ENCODE assay signal across 22 mouse cellular contexts in genomic region chr3:62443582-62444194, GRCm38 (mm10).
DNase-seq lines count a peak whose midpoint lies in the region; ATAC-seq and TF ChIP-seq lines count a peak whose summit lies in the region.
"Had no signal": no experiment of that assay in that cellular context is flagged by ENCODE, and none has a peak within 500 bp of the region (broad histone marks: within the 10 kb centered on the region; RNA-seq: fewer than 3 reads in every experiment).

No protein-coding gene starts in this region.

- ATAC-seq in intestine, embryonic 16.5 days, result no peak
- ATAC-seq in intestine, postnatal 0 days, result no peak
- peak; percentile 90 for ATAC-seq in lung, embryonic 16.5 days (ENCODE audit: low read depth)
- ATAC-seq: forebrain, embryonic 14.5 days; inflammation-experienced regulatory T-cells, adult 6 months had no signal

- 73% methylated on average over 12 of the region's 12 CpGs for WGBS in intestine, embryonic 16.5 days
- 80% methylated on average over 12 of the region's 12 CpGs for WGBS in intestine, postnatal 0 days
- WGBS in lung, adult 2 months, result 55% methylated on average over 12 of the region's 12 CpGs
- WGBS in lung, embryonic 16.5 days, result 71% methylated on average over 12 of the region's 12 CpGs

- H3K4me1 ChIP-seq in intestine, embryonic 16.5 days (ENCODE audit: control insufficient read depth, insufficient read depth, low read length), result peaks cover 4% of the 10 kb centered on the region; the same call in 1 of the 2 replicates
- H3K4me1 ChIP-seq in intestine, postnatal 0 days (replicated peaks; ENCODE audit: control insufficient read depth, insufficient read depth, low read length), result 0 out of 2 replicates have a peak, but pooled peaks cover 7% of the 10 kb centered on the region
- peaks cover 7% of the 10 kb centered on the region for H3K4me1 ChIP-seq in lung, adult 2 months (ENCODE audit: control insufficient read depth, insufficient read depth, low read length)
- no peaks in the 10 kb centered on the region for H3K4me1 ChIP-seq in lung, embryonic 16.5 days (replicated peaks; ENCODE audit: control insufficient read depth, insufficient read depth, low read length)
- H3K4me1 ChIP-seq: embryonic facial prominence, embryonic 13.5 days; limb, embryonic 15.5 days; liver, embryonic 15.5 days; megakaryocyte, embryonic 14.5 days; neural tube, embryonic 13.5 days had no signal

- H3K27ac ChIP-seq in intestine, embryonic 16.5 days (ENCODE audit: low read length), result peak overlapping the region; percentile 27; the same call in 1 of the 2 replicates
- H3K27ac ChIP-seq in intestine, postnatal 0 days (ENCODE audit: low read depth, low read length), result no peak overlapping the region
- peak overlapping the region; percentile 70 for H3K27ac ChIP-seq in lung, embryonic 16.5 days (ENCODE audit: low read length)
- H3K27ac ChIP-seq: embryonic facial prominence, embryonic 13.5 days; hindbrain, embryonic 13.5 days; limb, embryonic 15.5 days; liver, embryonic 15.5 days; neural tube, embryonic 13.5 days had no signal

- peak; percentile 15 to 25 for DNase-seq in lung, adult 18-20 months
- DNase-seq in lung, adult 2 months, result no peak
- peak; percentile 48 for DNase-seq in lung, postnatal 36 days
- DNase-seq in cerebellum, adult 11 months, result no peak
- DNase-seq: adrenal gland, adult 2 months; cerebellum, adult 9-10 months; gastrocnemius, postnatal 36 days; layer of hippocampus, postnatal 36 days; midbrain, embryonic 14.5 days; right cerebral cortex, adult 18-20 months; thymus, postnatal 36 days had no signal

- H3K9ac ChIP-seq in intestine, embryonic 16.5 days (ENCODE audit: low read depth, low read length), result no peak overlapping the region
- H3K9ac ChIP-seq in intestine, postnatal 0 days (ENCODE audit: low read depth, low read length), result no peak overlapping the region
- no peak overlapping the region for H3K9ac ChIP-seq in lung, embryonic 16.5 days (ENCODE audit: low read length)
- H3K9ac ChIP-seq: embryonic facial prominence, embryonic 13.5 days; hindbrain, embryonic 13.5 days; limb, embryonic 15.5 days; liver, embryonic 15.5 days; neural tube, embryonic 13.5 days had no signal

- no peak for TF ChIP-seq POLR2A in lung, adult 2 months (IDR thresholded peaks at IDR 0.05; ENCODE audit: borderline replicate concordance, extremely low read depth, low read depth, low read length)

- H3K27me3 ChIP-seq in intestine, embryonic 16.5 days (replicated peaks; ENCODE audit: control insufficient read depth, insufficient read depth, low read length), result no peaks in the 10 kb centered on the region
- no peaks in the 10 kb centered on the region for H3K27me3 ChIP-seq in intestine, postnatal 0 days (replicated peaks; ENCODE audit: control insufficient read depth, insufficient read depth, low read length)
- H3K27me3 ChIP-seq in lung, embryonic 16.5 days (ENCODE audit: control insufficient read depth, insufficient read depth, low read depth, low read length), result no peaks in the 10 kb centered on the region
- H3K27me3 ChIP-seq: embryonic facial prominence, embryonic 13.5 days; hindbrain, embryonic 13.5 days; limb, embryonic 15.5 days; liver, embryonic 15.5 days; megakaryocyte, embryonic 14.5 days; neural tube, embryonic 13.5 days had no signal

- no peak for TF ChIP-seq CTCF in intestine, postnatal 0 days (IDR thresholded peaks at IDR 0.05; ENCODE audit: low read depth)
- no peak for TF ChIP-seq CTCF in lung, adult 2 months (IDR thresholded peaks at IDR 0.05; ENCODE audit: insufficient read depth, low read length)

- H3K9me3 ChIP-seq in intestine, embryonic 16.5 days (ENCODE audit: control insufficient read depth, low read length), result no peaks in the 10 kb centered on the region
- no peaks in the 10 kb centered on the region for H3K9me3 ChIP-seq in intestine, postnatal 0 days (ENCODE audit: control insufficient read depth)
- no peaks in the 10 kb centered on the region for H3K9me3 ChIP-seq in lung, embryonic 16.5 days (ENCODE audit: control insufficient read depth, low read length)
- H3K9me3 ChIP-seq: embryonic facial prominence, embryonic 13.5 days; hindbrain, embryonic 13.5 days; limb, embryonic 15.5 days; liver, embryonic 15.5 days; megakaryocyte, embryonic 14.5 days; neural tube, embryonic 13.5 days had no signal

- H3K4me2 ChIP-seq in intestine, embryonic 16.5 days (ENCODE audit: low read depth, low read length), result no peak overlapping the region
- no peak overlapping the region for H3K4me2 ChIP-seq in intestine, postnatal 0 days (replicated peaks; ENCODE audit: low read depth)
- H3K4me2 ChIP-seq in lung, embryonic 16.5 days (ENCODE audit: low read depth, low read length), result no peak overlapping the region
- H3K4me2 ChIP-seq: embryonic facial prominence, embryonic 13.5 days; hindbrain, embryonic 13.5 days; limb, embryonic 15.5 days; liver, embryonic 15.5 days; neural tube, embryonic 13.5 days had no signal

- H3K4me3 ChIP-seq in intestine, embryonic 16.5 days (ENCODE audit: low read length), result no peak overlapping the region
- H3K4me3 ChIP-seq in intestine, postnatal 0 days (ENCODE audit: low read depth, low read length), result no peak overlapping the region
- no peak overlapping the region for H3K4me3 ChIP-seq in lung, adult 2 months (replicated peaks; ENCODE audit: extremely low read depth, low read depth, low read length)
- H3K4me3 ChIP-seq in lung, embryonic 16.5 days (ENCODE audit: low read length), result no peak overlapping the region
- H3K4me3 ChIP-seq: embryonic facial prominence, embryonic 13.5 days; hindbrain, embryonic 13.5 days; limb, embryonic 15.5 days; liver, embryonic 15.5 days; megakaryocyte, embryonic 14.5 days; neural tube, embryonic 13.5 days had no signal

- H3K36me3 ChIP-seq in intestine, embryonic 16.5 days (ENCODE audit: control insufficient read depth, insufficient read depth, low read length), result peaks cover 3% of the 10 kb centered on the region; the same call in 1 of the 2 replicates
- peaks cover 6% of the 10 kb centered on the region; the same call in 1 of the 2 replicates for H3K36me3 ChIP-seq in intestine, postnatal 0 days (ENCODE audit: control insufficient read depth, insufficient read depth)
- peaks cover 7% of the 10 kb centered on the region for H3K36me3 ChIP-seq in lung, embryonic 16.5 days (ENCODE audit: control insufficient read depth, insufficient read depth, low read length)
- H3K36me3 ChIP-seq: liver, embryonic 15.5 days had no signal

Comparison
In these comparisons a context has a peak if more than half of its experiments do, and no peak if none do; other contexts are left out.
1. DNase-seq: peak in lung, adult 18-20 months (2 of 2) and lung, postnatal 36 days (single experiment); none in lung, adult 2 months (single experiment) and cerebellum, adult 11 months (single experiment).